Mouse (Mus musculus) embryo, embryonic 10.5 days (tissue): ENCODE measurements at regions not wholly inside any gene's neighbourhood (a gene's known extent, or its start where the extent isn't known, plus 50 kb on each side); places are given as distances from the start of the nearest gene placed in this dataset.

Source experiments
- DNase-seq: peaks from one replicate; pipeline ENCODE4 v3.0.0-alpha.2; 2015; ENCODE audit warnings: low spot score

DNA sequence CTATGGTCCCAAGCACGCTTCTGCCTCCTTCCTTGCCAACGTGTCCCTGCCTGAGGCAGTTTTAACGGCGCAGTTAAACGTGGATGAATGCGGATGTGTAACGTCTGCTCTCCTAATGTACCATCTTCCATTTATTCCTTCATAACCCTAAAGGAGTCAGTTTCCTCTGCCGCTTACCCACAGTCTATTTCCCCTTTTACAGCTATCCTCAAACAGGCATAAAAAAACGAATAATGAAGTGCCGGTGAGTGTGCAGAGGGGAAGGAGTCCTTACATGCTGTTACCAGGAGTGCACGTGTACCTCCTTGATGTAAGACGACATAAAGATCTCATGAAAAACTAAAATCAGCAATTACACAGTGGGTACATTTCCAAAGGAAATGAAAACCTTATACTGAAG is 54.3 kb upstream of the Krtap11-1 start:
- DNase-seq: no peak
